Mouse (Mus musculus) heart, postnatal 0 days (tissue): ENCODE measurements around the gene Tmbim6.

Experiments
- CTCF ChIP-seq: IDR thresholded peaks from 2 replicates; pipeline ENCODE4 v1.5.1; 2016; ENCODE audit warnings: antibody characterized with exemption, control low read depth, low read depth
- EP300 ChIP-seq: IDR thresholded peaks from 2 replicates; pipeline ENCODE4 v1.6.1; 2016; ENCODE audit warnings: antibody characterized with exemption, low read depth

DNA sequence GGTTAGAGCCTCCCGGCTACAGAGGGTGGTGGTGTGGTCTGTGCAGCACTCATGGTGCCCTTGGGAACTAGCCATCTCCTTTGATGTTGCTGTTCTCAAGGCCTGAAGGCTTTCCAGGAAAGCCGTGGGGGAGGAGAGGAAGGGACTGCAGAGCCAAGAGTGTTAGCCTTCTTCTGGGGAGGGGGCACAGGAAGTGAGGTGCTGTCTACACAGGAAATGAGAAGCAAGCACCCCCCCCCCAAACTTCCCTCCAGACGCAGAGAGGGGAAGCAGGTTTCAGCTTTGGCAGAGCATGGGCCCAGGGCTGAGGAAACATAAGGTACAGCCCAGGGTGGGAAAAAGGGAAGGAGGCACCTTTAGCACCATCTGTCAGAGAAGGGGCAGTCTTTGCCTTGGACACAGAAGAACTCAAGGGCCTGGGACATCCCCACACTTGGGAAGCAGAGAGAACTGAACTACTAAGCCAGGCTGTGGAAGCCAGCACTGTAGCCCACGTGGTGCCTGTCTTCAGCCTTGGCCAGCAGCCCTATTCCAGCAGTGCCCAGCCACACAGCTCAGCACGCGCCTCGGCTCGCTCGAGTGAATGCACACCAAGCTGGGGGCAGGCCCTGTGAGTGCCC is 56.6 kb downstream of the Tmbim6 start:
- TF ChIP-seq CTCF (no peak), EP300 (peak; percentile 90)
